Mouse (Mus musculus) heart, embryonic 11.5 days (tissue): Measurements from ENCODE around the gene Gmip. TPM values are rescaled to one million over a fixed set of nuclear protein-coding genes. Genes with fewer than 3 reads are reported as not detected.

ENCODE experiments used
- ATAC-seq: fragments of 200-750 bp; cut with Nextera tagmentation; replicated peaks from 2 replicates; pipeline ENCODE4 v1.8.0; 2017; ENCODE audit warnings: moderate library complexity; ENCODE audit not compliant: insufficient number of reproducible peaks, low FRiP score, low TSS enrichment
- H3K27ac ChIP-seq: fragments of 300-500 bp; sonication (generic); 2 replicates; pipeline ENCODE4 v1.5.1; 2014; ENCODE audit warnings: mild to moderate bottlenecking, low read depth, low read length
- H3K27me3 ChIP-seq: fragments of 300-500 bp; sonication (generic); 2 replicates; pipeline ENCODE4 v1.6.1; 2014; ENCODE audit warnings: mild to moderate bottlenecking, low read length, mixed read lengths; ENCODE audit not compliant: control insufficient read depth, insufficient read depth
- H3K36me3 ChIP-seq: fragments of 300-500 bp; sonication (generic); 2 replicates; pipeline ENCODE4 v1.6.1; 2014; ENCODE audit warnings: mild to moderate bottlenecking, low read length, moderate library complexity, mixed read lengths; ENCODE audit not compliant: control insufficient read depth, insufficient read depth
- H3K4me1 ChIP-seq: fragments of 300-500 bp; sonication (generic); 2 replicates; pipeline ENCODE4 v1.6.1; 2014; ENCODE audit warnings: low read length; ENCODE audit not compliant: control insufficient read depth, insufficient read depth
- H3K4me2 ChIP-seq: fragments of 300-500 bp; sonication (generic); 2 replicates; pipeline ENCODE4 v1.6.1; 2014; ENCODE audit warnings: mild to moderate bottlenecking, moderate library complexity
- H3K4me3 ChIP-seq: fragments of 300-500 bp; sonication (generic); 2 replicates; pipeline ENCODE4 v1.5.1; 2014; ENCODE audit warnings: low read depth, low read length
- H3K9ac ChIP-seq: fragments of 300-500 bp; sonication (generic); 2 replicates; pipeline ENCODE4 v1.6.1; 2014; ENCODE audit warnings: mild to moderate bottlenecking, low read depth, low read length, moderate library complexity
- H3K9me3 ChIP-seq: fragments of 300-500 bp; sonication (generic); replicated peaks from 2 replicates; pipeline ENCODE4 v1.6.1; 2016; ENCODE audit warnings: low read length; ENCODE audit not compliant: control insufficient read depth
- WGBS: fragments of 180-500 bp; shearing (Covaris S2); extraction: QIAGEN DNeasy Blood & Tissue Kit; methylation state at CpG from one replicate; pipeline ENCODE4 v1.1.7; 2014; ENCODE audit not compliant: insufficient replicate concordance; 5-methylcytosine and 5-hydroxymethylcytosine counted together
- polyA plus RNA-seq: library from polyadenylated mRNA; unstranded; fragments of >200 nt; fragmentation: Nextera tagmentation; extraction: Ambion mirVana; gene quantifications from 2 replicates; pipeline ENCODE4 v1.2.1, GENCODE M21; 2014

Gmip gene
- polyA plus RNA-seq, 1 experiment from 2014 or later, result 7.8 TPM

GRCm38 (mm10) chr8:69807236-69807635 lies 1.2 kb upstream of the Gmip start:
- 95% methylated on average over 5 of the region's 5 CpGs for WGBS
- 0 out of 2 replicates have a peak, but pooled peaks cover 2% of the 10 kb centered on the region for H3K4me1 ChIP-seq
- H3K4me3 ChIP-seq, result no peak overlapping the region
- H3K9me3 ChIP-seq, result no peaks in the 10 kb centered on the region
- peaks cover 53% of the 10 kb centered on the region for H3K36me3 ChIP-seq
- no peak overlapping the region for H3K4me2 ChIP-seq
- H3K27ac ChIP-seq, result no peak overlapping the region
- no peaks in the 10 kb centered on the region for H3K27me3 ChIP-seq
- H3K9ac ChIP-seq, result no peak overlapping the region
- no peak for ATAC-seq

- peak; percentile 6; the same call in 1 of the 2 replicates for ATAC-seq
- WGBS, result 1% methylated on average over 23 of the region's 23 CpGs
- Histone ChIP-seq H3K36me3 (peaks cover 41% of the 10 kb centered on the region), H3K27me3 (no peaks in the 10 kb centered on the region), H3K9me3 (no peaks in the 10 kb centered on the region), H3K9ac (peak overlapping the region; percentile 76), H3K4me3 (peak overlapping the region; percentile 67), H3K4me1 (0 out of 2 replicates have a peak, but pooled peaks cover 2% of the 10 kb centered on the region), H3K4me2 (peak overlapping the region; percentile 96), H3K27ac (no peak overlapping the region)
These were observed 455 bp downstream of the Gmip start for GRCm38 (mm10) chr8:69808864-69809403.

- peaks cover 41% of the 10 kb centered on the region for H3K36me3 ChIP-seq
- ATAC-seq, result no peak
- 43% methylated on average over 3 of the region's 3 CpGs for WGBS
These were observed 1.3 kb downstream of the Gmip start for GRCm38 (mm10) chr8:69809820-69810219.

GRCm38 (mm10) chr8:69814881-69815280 lies 6.4 kb downstream of the Gmip start:
- H3K36me3 ChIP-seq, result peaks cover 18% of the 10 kb centered on the region
- 86% methylated on average over 2 of the region's 2 CpGs for WGBS
- no peak for ATAC-seq
- H3K27me3 ChIP-seq, result no peaks in the 10 kb centered on the region
- H3K9me3 ChIP-seq, result no peaks in the 10 kb centered on the region
- H3K27ac ChIP-seq, result no peak overlapping the region
- H3K9ac ChIP-seq, result no peak overlapping the region
- H3K4me2 ChIP-seq, result no peak overlapping the region
- H3K4me3 ChIP-seq, result no peak overlapping the region
- H3K4me1 ChIP-seq, result peaks cover 6% of the 10 kb centered on the region; the same call in 1 of the 2 replicates

More at GRCm38 (mm10) chr8:69809820-69810219, 1.3 kb downstream of the Gmip start:
- Histone ChIP-seq H3K27ac (no peak overlapping the region), H3K9me3 (no peaks in the 10 kb centered on the region), H3K4me3 (no peak overlapping the region), H3K4me2 (no peak overlapping the region), H3K9ac (no peak overlapping the region), H3K27me3 (no peaks in the 10 kb centered on the region), H3K4me1 (0 out of 2 replicates have a peak, but pooled peaks cover 2% of the 10 kb centered on the region)

- WGBS, result 84% methylated on average over 4 of the region's 4 CpGs
- H3K36me3 ChIP-seq, result peaks cover 17% of the 10 kb centered on the region
- H3K4me1 ChIP-seq, result peaks cover 6% of the 10 kb centered on the region; the same call in 1 of the 2 replicates
- H3K9ac ChIP-seq, result no peak overlapping the region
- H3K27ac ChIP-seq, result no peak overlapping the region
- no peak overlapping the region for H3K4me2 ChIP-seq
- H3K9me3 ChIP-seq, result no peaks in the 10 kb centered on the region
- no peaks in the 10 kb centered on the region for H3K27me3 ChIP-seq
- H3K4me3 ChIP-seq, result no peak overlapping the region
- no peak for ATAC-seq
These were observed 6.9 kb downstream of the Gmip start for GRCm38 (mm10) chr8:69815396-69815795.

- Histone ChIP-seq H3K4me3 (no peak overlapping the region), H3K4me2 (no peak overlapping the region), H3K27me3 (no peaks in the 10 kb centered on the region), H3K36me3 (0 out of 2 replicates have a peak, but pooled peaks cover 4% of the 10 kb centered on the region), H3K9ac (no peak overlapping the region), H3K9me3 (no peaks in the 10 kb centered on the region), H3K27ac (no peak overlapping the region), H3K4me1 (peaks cover 13% of the 10 kb centered on the region; the same call in 1 of the 2 replicates)
- ATAC-seq, result no peak
- 67% methylated on average over 9 of the region's 9 CpGs for WGBS
These were observed 12.0 kb downstream of the Gmip start for GRCm38 (mm10) chr8:69820466-69820865.

GRCm38 (mm10) chr8:69821971-69822385 lies 13.5 kb downstream of the Gmip start:
- Histone ChIP-seq H3K9me3 (no peaks in the 10 kb centered on the region), H3K4me1 (peaks cover 7% of the 10 kb centered on the region; the same call in 1 of the 2 replicates), H3K27ac (no peak overlapping the region), H3K27me3 (no peaks in the 10 kb centered on the region), H3K4me2 (peak overlapping the region; percentile 88), H3K4me3 (peak overlapping the region; percentile 51), H3K9ac (peak overlapping the region; percentile 74), H3K36me3 (0 out of 2 replicates have a peak, but pooled peaks cover 4% of the 10 kb centered on the region)
- 0% methylated on average over 15 of the region's 22 CpGs for WGBS
- ATAC-seq, result 0 out of 2 replicates have a peak, but pooled peaks have one; percentile 12

- WGBS, result 5% methylated on average over 25 of the region's 35 CpGs
- Histone ChIP-seq H3K27me3 (no peaks in the 10 kb centered on the region), H3K36me3 (0 out of 2 replicates have a peak, but pooled peaks cover 4% of the 10 kb centered on the region), H3K9ac (peak within 1 kb of the TSS; percentile 74), H3K9me3 (no peaks in the 10 kb centered on the region), H3K27ac (peak within 1 kb of the TSS; percentile 36; the same call in 1 of the 2 replicates), H3K4me3 (peak within 1 kb of the TSS; percentile 51), H3K4me1 (peaks cover 7% of the 10 kb centered on the region; the same call in 1 of the 2 replicates), H3K4me2 (peak within 1 kb of the TSS; percentile 88)
- ATAC-seq, result peak; percentile 76
These were observed 14.1 kb downstream of the Gmip start, which contains the start of gene Lpar2 for GRCm38 (mm10) chr8:69822386-69823191. Gene Lpar2 (plus strand): TSS chr8:69822429.
